Mouse (Mus musculus) forebrain, embryonic 10.5 days (tissue): Measurements from ENCODE around the gene Armc8. TPM values are rescaled to one million over a fixed set of nuclear protein-coding genes. Genes with fewer than 3 reads are reported as not detected.

ENCODE experiments used
- polyA plus RNA-seq: library from polyadenylated mRNA; unstranded; fragments of >200 nt; fragmentation: Nextera tagmentation; extraction: Ambion mirVana; gene quantifications from 2 replicates; pipeline ENCODE4 v1.2.1, GENCODE M21; 2016

Gene Armc8
- polyA plus RNA-seq, 1 experiment from 2014 or later, result 30.4 TPM

Other genes with a start within 250 kb of the Armc8 start
- 0.35 and 0.37 TPM in 2 replicates for gene Esyt3, start 210.3 kb downstream of the Armc8 start, polyA plus RNA-seq
- 7.6 and 8.7 TPM in 2 replicates for gene Mras, start 131.5 kb downstream of the Armc8 start, polyA plus RNA-seq
- not detected in 2 replicates for gene Nme9, start 117.4 kb downstream of the Armc8 start, polyA plus RNA-seq
- 49.7 and 52.6 TPM in 2 replicates for gene Dbr1, start 6.9 kb upstream of the Armc8 start, polyA plus RNA-seq
- not detected in 2 replicates for gene A4gnt, start 43.6 kb upstream of the Armc8 start, polyA plus RNA-seq
- gene Dzip1l, start 60.6 kb upstream of the Armc8 start, polyA plus RNA-seq, result 28.2 and 30.7 TPM in 2 replicates
- 0.16 TPM in 1 of 2 replicates, not detected in the other for gene Cldn18, start 148.4 kb upstream of the Armc8 start, polyA plus RNA-seq